Mouse (Mus musculus) ovary, postnatal 10 days (tissue): ENCODE measurements around the gene Vmn1r203.
"Not testable (repeated sequence)": the region's sequence is repeated elsewhere in the genome, so short reads cannot be mapped to it uniquely, and the experiment has no call there.

Experiments
- DNase-seq: peaks from one replicate; pipeline ENCODE4 v3.0.0; 2022; ENCODE audit warnings: low spot score

Gene Vmn1r203

GRCm38 (mm10) chr13:22517814-22518213 is at the start of gene Vmn1r203:
Gene Vmn1r203 (plus strand): TSS chr13:22518114.
- no peak for DNase-seq

- DNase-seq = no peak
These were observed 46.3 kb upstream of the Vmn1r203 start, which contains the start of gene Vmn1r201 for GRCm38 (mm10) chr13:22471623-22472022. Gene Vmn1r201 (plus strand): TSS chr13:22471923.

- DNase-seq = no peak
These were observed 15.5 kb upstream of the Vmn1r203 start for GRCm38 (mm10) chr13:22502431-22502830.

- DNase-seq = no peak
These were observed 12.6 kb upstream of the Vmn1r203 start, which contains the start of gene Vmn1r202 for GRCm38 (mm10) chr13:22505281-22505680. Gene Vmn1r202 (minus strand): TSS chr13:22505381.

- not testable (repeated sequence) for DNase-seq
These were observed 35.0 kb downstream of the Vmn1r203 start, which contains the start of gene Vmn1r204 for GRCm38 (mm10) chr13:22552898-22553297. Gene Vmn1r204 (plus strand): TSS chr13:22553198.

GRCm38 (mm10) chr13:22574911-22575310 is 57.0 kb downstream of the Vmn1r203 start:
- DNase-seq = not testable (repeated sequence)
